Mouse (Mus musculus): ENCODE measurements around the gene Mtf1.
A peak's percentile ranks its signal among the peaks of the same experiment; 100 is the strongest.

The Mtf1 gene

DNA sequence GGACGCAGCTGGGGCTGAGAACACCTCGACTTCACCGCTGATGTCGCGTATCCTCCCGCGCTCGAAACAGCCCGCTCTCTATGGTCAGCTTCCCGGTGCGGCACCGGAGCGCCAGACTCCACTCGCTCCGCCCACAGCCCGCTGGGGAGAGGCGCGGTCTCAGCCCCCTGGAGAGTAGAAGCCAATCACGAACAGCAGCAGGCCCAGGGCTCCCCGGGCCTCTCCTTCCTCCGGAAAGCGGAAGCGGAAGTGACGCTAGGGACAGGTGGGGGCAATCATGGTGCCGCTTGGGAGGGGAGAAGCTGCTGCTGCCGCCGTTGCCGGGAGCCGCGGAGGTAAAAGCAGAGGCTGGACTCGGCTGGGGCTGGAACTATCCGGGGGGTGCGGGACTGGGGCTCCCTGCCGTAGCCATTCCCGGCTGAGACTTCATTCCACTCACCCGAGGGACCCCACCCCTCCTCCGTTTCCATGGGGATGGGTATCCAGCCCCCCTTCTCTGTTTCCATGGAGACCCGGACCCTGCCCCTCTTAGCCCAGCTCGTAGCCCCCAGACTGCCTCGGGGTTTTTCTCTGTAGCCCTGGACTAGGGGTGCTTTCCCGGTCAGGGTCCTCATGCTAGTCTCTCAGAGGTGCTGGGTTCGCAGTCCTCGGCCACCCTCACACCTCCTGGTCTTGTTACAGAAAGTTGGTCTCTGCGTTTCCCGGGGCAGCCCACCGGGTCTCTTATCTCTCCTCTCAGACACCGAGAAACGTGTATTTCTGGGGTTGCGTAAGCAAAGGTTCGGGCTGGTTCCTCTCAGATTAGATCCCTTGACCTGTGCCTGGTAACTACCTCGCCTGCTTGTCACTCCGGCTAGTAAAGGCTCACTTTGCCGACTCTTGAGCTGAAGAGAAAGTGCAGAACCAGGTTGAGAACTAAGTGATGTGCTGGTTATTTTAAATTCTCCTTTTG, 681 bp downstream of the Mtf1 start:
- peak; percentile 97 to 98 for DNase-seq

GRCm38 (mm10) chr4:124803406-124803805, 1.5 kb downstream of the Mtf1 start:
- no peak for DNase-seq

DNA sequence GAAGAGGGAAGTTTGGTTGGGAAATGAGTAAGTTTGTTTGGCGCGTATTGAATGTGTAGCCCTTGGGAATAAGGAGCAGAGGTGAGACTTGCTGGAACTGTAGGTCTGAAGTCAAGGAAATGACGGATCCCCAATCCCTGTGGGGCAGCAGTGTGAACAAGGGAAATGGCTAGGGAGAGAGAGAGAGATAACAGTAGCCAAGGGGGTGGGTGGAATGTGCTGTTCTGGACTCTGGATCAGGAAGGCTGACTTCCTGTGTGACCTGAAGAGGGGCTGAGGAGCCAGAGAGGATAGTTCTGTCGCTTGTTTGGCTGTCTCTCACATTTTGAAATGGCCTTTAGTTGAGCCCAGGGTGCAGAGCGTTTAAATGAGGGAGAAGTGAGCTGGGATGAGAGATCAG, 6.6 kb downstream of the Mtf1 start:
- peak; percentile 36 to 46 for DNase-seq

GRCm38 (mm10) chr4:124809136-124809883, 7.4 kb downstream of the Mtf1 start:
- DNase-seq, result peak; percentile 52 to 65

DNA sequence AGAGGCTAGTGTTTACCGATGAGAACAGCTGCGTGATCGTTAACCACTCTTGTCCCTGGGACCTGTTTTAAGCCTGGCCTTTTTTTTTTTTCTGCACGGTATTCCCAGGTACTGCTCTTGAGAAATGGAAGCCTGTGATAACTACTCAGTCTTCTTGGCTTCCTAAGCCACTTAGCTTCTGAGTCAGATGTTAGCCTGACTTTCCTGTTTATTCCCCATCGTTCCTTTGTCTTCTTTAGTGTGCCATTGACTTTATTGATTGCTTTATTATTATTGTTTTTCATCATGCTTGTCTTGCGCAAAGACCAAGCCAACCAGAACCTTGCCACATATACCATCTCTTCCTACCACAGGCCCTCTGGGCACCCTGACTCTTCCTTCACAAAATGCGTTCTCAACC, 8.2 kb downstream of the Mtf1 start:
- DNase-seq, result no peak

GRCm38 (mm10) chr4:124811347-124811975, 9.6 kb downstream of the Mtf1 start:
- DNase-seq, result no peak

- no peak for DNase-seq
These were observed 14.0 kb downstream of the Mtf1 start for GRCm38 (mm10) chr4:124815901-124816300.

- DNase-seq, result peak; percentile 80 to 86
These were observed 15.9 kb downstream of the Mtf1 start for GRCm38 (mm10) chr4:124817803-124818202.

GRCm38 (mm10) chr4:124818832-124819231, 16.9 kb downstream of the Mtf1 start:
- DNase-seq, result no peak

DNA sequence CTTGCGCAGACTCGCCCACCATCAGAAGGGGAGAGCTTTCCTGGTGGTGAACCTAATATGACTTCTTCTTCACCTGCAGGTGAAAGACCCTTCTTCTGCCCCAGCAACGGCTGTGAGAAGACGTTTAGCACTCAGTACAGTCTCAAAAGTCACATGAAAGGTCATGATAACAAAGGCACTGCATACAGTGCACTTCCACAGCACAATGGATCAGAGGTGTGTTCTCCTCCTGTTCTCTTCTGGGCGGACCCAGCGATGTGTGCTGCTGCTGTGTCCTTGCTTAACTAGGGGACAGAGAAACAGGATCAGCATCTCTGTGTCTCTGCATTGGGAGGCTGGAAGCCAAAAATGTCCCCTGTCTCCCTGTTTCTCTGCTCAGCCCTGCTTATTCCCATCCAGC, 23.1 kb downstream of the Mtf1 start:
- no peak for DNase-seq

DNA sequence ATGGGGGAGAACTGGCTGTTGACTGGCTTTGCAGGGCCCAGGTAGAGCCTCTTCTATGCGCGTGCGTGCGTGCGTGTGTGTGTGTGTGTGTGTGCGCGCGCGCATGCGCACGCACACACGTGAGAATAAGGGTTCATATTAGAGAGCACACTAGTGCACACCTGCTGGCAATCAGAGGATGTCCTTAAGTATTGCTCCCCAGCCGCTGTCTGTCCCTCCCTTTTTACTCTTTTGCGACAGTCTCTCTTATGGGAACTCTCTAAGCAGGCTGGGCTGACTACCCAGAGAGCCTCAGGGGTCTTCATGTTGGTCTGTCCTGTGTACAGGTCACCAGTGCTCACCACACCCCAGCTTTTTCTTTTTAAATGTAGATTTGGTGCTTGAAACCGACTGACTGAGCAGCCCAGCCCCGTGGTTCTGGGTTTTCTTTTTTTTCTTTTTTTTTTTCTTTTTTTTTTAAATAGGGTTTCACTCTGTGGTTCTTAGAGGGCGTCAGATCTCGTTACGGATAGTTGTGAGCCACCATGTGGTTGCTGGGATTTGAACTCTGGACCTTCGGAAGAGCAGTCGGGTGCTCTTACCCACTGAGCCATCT, 23.6 kb downstream of the Mtf1 start:
- DNase-seq, result no peak

GRCm38 (mm10) chr4:124829671-124830070, 27.8 kb downstream of the Mtf1 start:
- DNase-seq, result no peak

GRCm38 (mm10) chr4:124832796-124833195, 30.9 kb downstream of the Mtf1 start:
- DNase-seq, result no peak

DNA sequence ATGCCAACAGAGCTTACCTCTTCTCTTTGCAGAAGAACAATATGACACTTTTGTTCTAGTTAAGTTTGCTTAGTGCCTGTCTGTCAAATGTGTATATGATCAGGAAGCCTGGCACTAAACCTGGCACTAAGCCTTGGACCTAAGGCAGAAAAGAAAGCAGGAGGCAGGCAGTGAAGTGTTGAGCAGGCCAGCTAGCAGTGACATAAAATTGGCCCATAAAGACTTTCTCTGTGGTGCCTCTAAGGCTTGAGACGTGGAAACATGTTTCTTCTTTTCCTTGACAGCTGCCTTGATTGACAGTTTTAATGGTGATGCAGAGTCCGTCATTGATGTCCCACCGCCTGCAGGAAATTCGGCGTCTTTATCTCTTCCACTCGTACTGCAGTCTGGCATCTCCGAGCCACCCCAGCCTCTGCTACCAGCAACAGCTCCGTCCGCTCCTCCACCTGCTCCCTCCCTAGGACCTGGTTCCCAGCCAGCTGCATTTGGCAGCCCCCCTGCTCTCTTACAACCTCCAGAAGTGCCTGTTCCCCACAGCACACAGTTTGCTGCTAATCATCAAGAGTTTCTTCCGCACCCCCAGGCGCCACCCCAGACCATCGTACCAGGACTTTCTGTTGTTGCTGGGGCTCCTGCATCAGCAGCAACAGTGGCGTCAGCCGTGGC, 36.3 kb downstream of the Mtf1 start:
- no peak for DNase-seq

DNA sequence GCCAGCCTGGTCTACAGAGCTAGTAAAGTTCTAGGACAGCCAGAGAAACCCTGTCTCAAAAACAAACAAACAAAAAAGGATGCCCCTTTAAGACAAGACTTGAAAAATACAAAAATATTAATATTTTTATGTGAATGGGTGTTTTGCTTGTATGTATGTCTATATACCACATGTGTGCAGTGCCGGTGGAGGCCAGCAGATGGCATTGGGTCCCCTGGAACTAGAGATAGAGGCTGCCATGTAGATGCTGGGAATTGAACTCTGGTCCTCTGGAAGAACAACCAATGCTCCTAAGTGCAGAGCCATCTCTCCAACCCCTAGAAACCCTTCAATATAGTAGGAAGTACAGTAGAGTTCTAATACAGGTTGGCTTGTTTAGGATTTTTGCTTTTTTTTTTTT, 39.1 kb downstream of the Mtf1 start:
- peak in 1 of 2 experiments; percentile 28 for DNase-seq

DNA sequence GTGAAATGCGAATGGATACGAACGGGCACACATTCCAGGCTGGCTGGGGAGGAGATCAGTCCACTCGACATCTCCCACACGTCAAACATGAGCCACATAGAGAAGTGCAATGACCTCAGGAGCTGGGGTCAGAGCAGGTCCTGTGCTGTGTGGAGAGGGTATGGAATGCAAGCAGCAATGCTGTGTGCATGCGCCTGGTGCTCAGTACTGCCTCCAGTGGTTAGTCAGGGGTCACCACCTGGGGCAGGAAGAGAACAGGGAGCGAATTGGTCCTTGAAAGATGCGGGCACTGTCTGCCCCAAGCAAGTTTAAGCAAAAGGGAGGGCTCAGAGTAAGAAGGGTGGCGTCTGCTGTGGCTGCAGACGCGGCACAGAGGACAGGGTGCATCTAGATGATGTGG, 41.6 kb downstream of the Mtf1 start:
- DNase-seq, result peak; percentile 24 to 68

GRCm38 (mm10) chr4:124847573-124847972, 45.7 kb downstream of the Mtf1 start:
- peak; percentile 77 to 91 for DNase-seq

GRCm38 (mm10) chr4:124849631-124850260, 47.8 kb downstream of the Mtf1 start:
- peak; percentile 73 to 74 for DNase-seq

GRCm38 (mm10) chr4:124850261-124850913, 48.5 kb downstream of the Mtf1 start, which contains the start of gene Yrdc:
Gene Yrdc, plus strand, starts transcription at chr4:124850679.
- DNase-seq, result peak; percentile 95 to 97

DNA sequence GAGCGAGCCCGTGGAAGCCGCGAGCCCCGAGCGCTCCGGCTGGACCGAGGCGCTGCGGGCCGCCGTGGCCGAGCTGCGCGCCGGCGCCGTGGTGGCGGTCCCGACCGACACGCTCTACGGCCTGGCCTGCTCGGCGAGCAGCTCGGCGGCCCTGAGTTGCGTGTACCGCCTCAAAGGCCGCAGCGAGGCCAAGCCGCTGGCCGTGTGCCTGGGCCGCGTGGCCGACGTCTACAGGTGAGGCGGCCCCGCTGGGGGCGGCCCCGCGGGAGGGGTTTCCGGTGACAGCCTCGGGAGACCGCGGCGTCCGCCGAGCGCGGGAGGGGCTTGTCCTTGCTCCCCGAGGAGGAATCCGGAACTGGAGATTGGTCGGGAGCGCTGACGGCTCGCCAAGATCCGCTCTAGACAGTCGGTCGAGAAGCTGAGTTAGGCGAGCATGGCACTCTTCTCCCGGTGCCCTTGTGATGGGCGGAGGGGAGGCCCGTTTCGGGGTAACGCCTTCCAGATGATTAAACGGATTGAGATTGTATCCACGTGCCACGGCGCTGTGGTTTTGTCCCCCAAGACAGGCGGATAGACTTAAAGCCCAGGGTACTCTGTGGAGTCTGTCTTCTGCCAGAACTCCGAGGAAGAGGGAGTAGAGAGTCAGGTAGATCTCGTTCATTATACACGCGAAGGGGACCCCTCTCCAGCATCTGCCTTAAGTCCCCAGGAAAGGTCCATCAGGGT, 49.2 kb downstream of the Mtf1 start, which contains the start of gene 1110065P20Rik:
TSS of gene 1110065P20Rik (minus strand) at position 264 of the 726 bp plus-strand sequence.
- DNase-seq, result peak; percentile 89 to 93
